Mouse (Mus musculus): ENCODE measurements around the gene Rasgef1b. TPM values are rescaled to one million over a fixed set of nuclear protein-coding genes. Genes with fewer than 3 reads are reported as not detected.
"Not testable (repeated sequence)": the region's sequence is repeated elsewhere in the genome, so short reads cannot be mapped to it uniquely, and the experiment has no call there.

Rasgef1b gene
- total RNA-seq, 1 experiment from 2014 or later = 57.6 TPM

- no peak for ATAC-seq (replicated peaks; ENCODE audit: insufficient number of reproducible peaks, low FRiP score, low TSS enrichment, poor library complexity, severe bottlenecking)
These were observed 498.4 kb downstream of the Rasgef1b start for GRCm38 (mm10) chr5:99230476-99230875.

- no peak for ATAC-seq (replicated peaks; ENCODE audit: insufficient number of reproducible peaks, low FRiP score, low TSS enrichment, poor library complexity, severe bottlenecking)
These were observed 501.5 kb downstream of the Rasgef1b start for GRCm38 (mm10) chr5:99227361-99227760.

GRCm38 (mm10) chr5:99224571-99225011, 504.3 kb downstream of the Rasgef1b start:
- no peak for ATAC-seq (replicated peaks; ENCODE audit: insufficient number of reproducible peaks, low FRiP score, low TSS enrichment, poor library complexity, severe bottlenecking)

- no peak for ATAC-seq (replicated peaks; ENCODE audit: insufficient number of reproducible peaks, low FRiP score, low TSS enrichment, poor library complexity, severe bottlenecking)
These were observed 504.9 kb downstream of the Rasgef1b start for GRCm38 (mm10) chr5:99223869-99224498.

- ATAC-seq (replicated peaks; ENCODE audit: insufficient number of reproducible peaks, low FRiP score, low TSS enrichment, poor library complexity, severe bottlenecking) = no peak
These were observed 510.5 kb downstream of the Rasgef1b start for GRCm38 (mm10) chr5:99218385-99218784.

GRCm38 (mm10) chr5:99216588-99217152, 512.2 kb downstream of the Rasgef1b start:
- ATAC-seq (replicated peaks; ENCODE audit: insufficient number of reproducible peaks, low FRiP score, low TSS enrichment, poor library complexity, severe bottlenecking) = not testable (repeated sequence)

GRCm38 (mm10) chr5:99215207-99216157, 513.4 kb downstream of the Rasgef1b start:
- no peak for ATAC-seq (replicated peaks; ENCODE audit: insufficient number of reproducible peaks, low FRiP score, low TSS enrichment, poor library complexity, severe bottlenecking)

GRCm38 (mm10) chr5:99214400-99214799, 514.5 kb downstream of the Rasgef1b start:
- ATAC-seq (replicated peaks; ENCODE audit: insufficient number of reproducible peaks, low FRiP score, low TSS enrichment, poor library complexity, severe bottlenecking) = peak; percentile 91

- no peak for ATAC-seq (replicated peaks; ENCODE audit: insufficient number of reproducible peaks, low FRiP score, low TSS enrichment, poor library complexity, severe bottlenecking)
These were observed 515.7 kb downstream of the Rasgef1b start for GRCm38 (mm10) chr5:99213211-99213610.

GRCm38 (mm10) chr5:99203475-99203874, 525.4 kb downstream of the Rasgef1b start:
- peak; percentile 81 for ATAC-seq (replicated peaks; ENCODE audit: insufficient number of reproducible peaks, low FRiP score, low TSS enrichment, poor library complexity, severe bottlenecking)

- no peak for ATAC-seq (replicated peaks; ENCODE audit: insufficient number of reproducible peaks, low FRiP score, low TSS enrichment, poor library complexity, severe bottlenecking)
These were observed 526.6 kb downstream of the Rasgef1b start for GRCm38 (mm10) chr5:99202074-99202837.

GRCm38 (mm10) chr5:99195436-99195835, 533.4 kb downstream of the Rasgef1b start:
- ATAC-seq (replicated peaks; ENCODE audit: insufficient number of reproducible peaks, low FRiP score, low TSS enrichment, poor library complexity, severe bottlenecking) = no peak

GRCm38 (mm10) chr5:99190941-99191800, 537.7 kb downstream of the Rasgef1b start:
- ATAC-seq (replicated peaks; ENCODE audit: insufficient number of reproducible peaks, low FRiP score, low TSS enrichment, poor library complexity, severe bottlenecking) = no peak

GRCm38 (mm10) chr5:99183637-99184036, 545.2 kb downstream of the Rasgef1b start:
- no peak for ATAC-seq (replicated peaks; ENCODE audit: insufficient number of reproducible peaks, low FRiP score, low TSS enrichment, poor library complexity, severe bottlenecking)

- ATAC-seq (replicated peaks; ENCODE audit: insufficient number of reproducible peaks, low FRiP score, low TSS enrichment, poor library complexity, severe bottlenecking) = no peak
These were observed 554.1 kb downstream of the Rasgef1b start for GRCm38 (mm10) chr5:99174608-99175385.

GRCm38 (mm10) chr5:99169836-99170235, 559.0 kb downstream of the Rasgef1b start:
- ATAC-seq (replicated peaks; ENCODE audit: insufficient number of reproducible peaks, low FRiP score, low TSS enrichment, poor library complexity, severe bottlenecking) = no peak

- no peak for ATAC-seq (replicated peaks; ENCODE audit: insufficient number of reproducible peaks, low FRiP score, low TSS enrichment, poor library complexity, severe bottlenecking)
These were observed 561.1 kb downstream of the Rasgef1b start for GRCm38 (mm10) chr5:99167767-99168166.
